Mouse (Mus musculus): ENCODE measurements around the gene Napb. TPM values are rescaled to one million over a fixed set of nuclear protein-coding genes. Genes with fewer than 3 reads are reported as not detected.

Napb gene
- polyA plus RNA-seq, 1 experiment from 2014 or later, result 3.8 TPM

GRCm38 (mm10) chr2:148681461-148681891, 50.8 kb downstream of the Napb start:
- no peaks in the 10 kb centered on the region for H3K27me3 ChIP-seq (ENCODE audit: low read depth, poor library complexity, severe bottlenecking)
- WGBS, result 7% methylated on average over 17 of the region's 17 CpGs
- H3K36me3 ChIP-seq, result peaks cover 40% of the 10 kb centered on the region
- DNase-seq (ENCODE audit: low spot score), result peak; percentile 67
- H3K27ac ChIP-seq, result peak overlapping the region; percentile 92
- no peaks in the 10 kb centered on the region for H3K9me3 ChIP-seq (replicated peaks)
- peaks cover 48% of the 10 kb centered on the region for H3K4me1 ChIP-seq
- peak overlapping the region; percentile 81 for H3K4me3 ChIP-seq

GRCm38 (mm10) chr2:148680775-148681291, 51.4 kb downstream of the Napb start, which contains the start of gene Gzf1:
Gzf1 (plus strand) TSS chr2:148681023.
- H3K27ac ChIP-seq, result peak within 1 kb of the TSS; percentile 92
- no peaks in the 10 kb centered on the region for H3K9me3 ChIP-seq (replicated peaks)
- DNase-seq (ENCODE audit: low spot score), result peak; percentile 99
- H3K4me1 ChIP-seq, result peaks cover 48% of the 10 kb centered on the region
- H3K4me3 ChIP-seq, result peak within 1 kb of the TSS; percentile 81
- under 1% methylated on average over 39 of the region's 39 CpGs for WGBS
- no peaks in the 10 kb centered on the region for H3K27me3 ChIP-seq (ENCODE audit: low read depth, poor library complexity, severe bottlenecking)
- H3K36me3 ChIP-seq, result peaks cover 40% of the 10 kb centered on the region

GRCm38 (mm10) chr2:148679346-148679745, 52.9 kb downstream of the Napb start:
- peak; percentile 61 for DNase-seq (ENCODE audit: low spot score)

GRCm38 (mm10) chr2:148677801-148678200, 54.5 kb downstream of the Napb start:
- H3K36me3 ChIP-seq, result peaks cover 33% of the 10 kb centered on the region
- peak overlapping the region; percentile 75 for H3K27ac ChIP-seq
- H3K4me1 ChIP-seq, result peaks cover 61% of the 10 kb centered on the region
- peak; percentile 86 for DNase-seq (ENCODE audit: low spot score)
- no peaks in the 10 kb centered on the region for H3K27me3 ChIP-seq (ENCODE audit: low read depth, poor library complexity, severe bottlenecking)
- no peaks in the 10 kb centered on the region for H3K9me3 ChIP-seq (replicated peaks)
- H3K4me3 ChIP-seq, result peak overlapping the region; percentile 46
- 6% methylated on average over 26 of the region's 26 CpGs for WGBS

More at GRCm38 (mm10) chr2:148679346-148679745, 52.9 kb downstream of the Napb start:
- Histone ChIP-seq H3K4me3 (peak overlapping the region; percentile 81), H3K27ac (peak overlapping the region; percentile 73), H3K36me3 (peaks cover 41% of the 10 kb centered on the region), H3K9me3 (replicated peaks) (no peaks in the 10 kb centered on the region), H3K27me3 (ENCODE audit: low read depth, poor library complexity, severe bottlenecking) (no peaks in the 10 kb centered on the region), H3K4me1 (peaks cover 48% of the 10 kb centered on the region)
- WGBS, result 1% methylated on average over 9 of the region's 9 CpGs

- Histone ChIP-seq H3K9me3 (replicated peaks) (no peaks in the 10 kb centered on the region), H3K36me3 (peaks cover 33% of the 10 kb centered on the region), H3K27ac (peak within 1 kb of the TSS; percentile 89), H3K4me1 (peaks cover 23% of the 10 kb centered on the region), H3K4me3 (peak within 1 kb of the TSS; percentile 78), H3K27me3 (ENCODE audit: low read depth, poor library complexity, severe bottlenecking) (no peaks in the 10 kb centered on the region)
- 2% methylated on average over 58 of the region's 58 CpGs for WGBS
- DNase-seq (ENCODE audit: low spot score), result peak; percentile 96
Observed at GRCm38 (mm10) chr2:148672199-148673096, 59.8 kb downstream of the Napb start, which contains the start of gene Nxt1. Nxt1 (plus strand) TSS chr2:148672601.

- Histone ChIP-seq H3K27me3 (ENCODE audit: low read depth, poor library complexity, severe bottlenecking) (no peaks in the 10 kb centered on the region), H3K4me1 (no peaks in the 10 kb centered on the region), H3K36me3 (no peaks in the 10 kb centered on the region), H3K4me3 (no peak overlapping the region), H3K27ac (no peak overlapping the region), H3K9me3 (replicated peaks) (no peaks in the 10 kb centered on the region)
- WGBS, result 94% methylated on average over 1 of the region's 1 CpGs
- DNase-seq (ENCODE audit: low spot score), result no peak
Observed at GRCm38 (mm10) chr2:148663458-148663857, 68.8 kb downstream of the Napb start.

GRCm38 (mm10) chr2:148654961-148655360, 77.3 kb downstream of the Napb start:
- WGBS, result 4% methylated on average over 3 of the region's 3 CpGs

GRCm38 (mm10) chr2:148650587-148651357, 81.5 kb downstream of the Napb start:
- Histone ChIP-seq H3K4me1 (no peaks in the 10 kb centered on the region), H3K27ac (no peak overlapping the region), H3K9me3 (replicated peaks) (no peaks in the 10 kb centered on the region), H3K27me3 (ENCODE audit: low read depth, poor library complexity, severe bottlenecking) (no peaks in the 10 kb centered on the region), H3K36me3 (no peaks in the 10 kb centered on the region), H3K4me3 (no peak overlapping the region)
- DNase-seq (ENCODE audit: low spot score), result no peak
- WGBS, result 51% methylated on average over 3 of the region's 3 CpGs

More at GRCm38 (mm10) chr2:148654961-148655360, 77.3 kb downstream of the Napb start:
- no peaks in the 10 kb centered on the region for H3K36me3 ChIP-seq
- DNase-seq (ENCODE audit: low spot score), result no peak
- no peak overlapping the region for H3K4me3 ChIP-seq
- H3K9me3 ChIP-seq (replicated peaks), result no peaks in the 10 kb centered on the region
- H3K4me1 ChIP-seq, result no peaks in the 10 kb centered on the region
- no peaks in the 10 kb centered on the region for H3K27me3 ChIP-seq (ENCODE audit: low read depth, poor library complexity, severe bottlenecking)
- H3K27ac ChIP-seq, result no peak overlapping the region

GRCm38 (mm10) chr2:148644421-148645000, 87.8 kb downstream of the Napb start:
- H3K4me3 ChIP-seq, result no peak overlapping the region
- H3K4me1 ChIP-seq, result no peaks in the 10 kb centered on the region
- WGBS, result 87% methylated on average over 6 of the region's 6 CpGs
- H3K36me3 ChIP-seq, result no peaks in the 10 kb centered on the region
- H3K27ac ChIP-seq, result no peak overlapping the region
- no peaks in the 10 kb centered on the region for H3K27me3 ChIP-seq (ENCODE audit: low read depth, poor library complexity, severe bottlenecking)
- no peaks in the 10 kb centered on the region for H3K9me3 ChIP-seq (replicated peaks)
- no peak for DNase-seq (ENCODE audit: low spot score)

Other genes starting within 250 kb of the Napb start
- gene Nxt1, start 59.9 kb downstream of the Napb start, polyA plus RNA-seq (2016; fragmentation: Nextera tagmentation; extraction: Ambion mirVana), result 140 and 146 TPM in 2 replicates
- 24.3 and 27.7 TPM in 2 replicates for gene Gzf1, start 51.4 kb downstream of the Napb start, polyA plus RNA-seq (2016; fragmentation: Nextera tagmentation; extraction: Ambion mirVana)
- not detected in 2 replicates for gene Cstl1, start 17.9 kb upstream of the Napb start, polyA plus RNA-seq (2016; fragmentation: Nextera tagmentation; extraction: Ambion mirVana)
- gene Cst11, start 39.0 kb upstream of the Napb start, polyA plus RNA-seq (2016; fragmentation: Nextera tagmentation; extraction: Ambion mirVana), result not detected in 2 replicates
- gene 8030411F24Rik, start 49.5 kb upstream of the Napb start, polyA plus RNA-seq (2016; fragmentation: Nextera tagmentation; extraction: Ambion mirVana), result not detected in 2 replicates
- not detected in 2 replicates for gene Cst12, start 56.9 kb upstream of the Napb start, polyA plus RNA-seq (2016; fragmentation: Nextera tagmentation; extraction: Ambion mirVana)
- gene Cst8, start 66.3 kb upstream of the Napb start, polyA plus RNA-seq (2016; fragmentation: Nextera tagmentation; extraction: Ambion mirVana), result not detected in 2 replicates
- gene Cst13, start 87.6 kb upstream of the Napb start, polyA plus RNA-seq (2016; fragmentation: Nextera tagmentation; extraction: Ambion mirVana), result not detected in 2 replicates
- not detected in 2 replicates for gene Cst9, start 102.7 kb upstream of the Napb start, polyA plus RNA-seq (2016; fragmentation: Nextera tagmentation; extraction: Ambion mirVana)
- gene 9230104L09Rik, start 132.6 kb upstream of the Napb start, polyA plus RNA-seq (2016; fragmentation: Nextera tagmentation; extraction: Ambion mirVana), result not detected in 2 replicates
- gene Cst3, start 143.2 kb upstream of the Napb start, polyA plus RNA-seq (2016; fragmentation: Nextera tagmentation; extraction: Ambion mirVana), result 209 and 241 TPM in 2 replicates

Measured in limb, embryonic 10.5 days (tissue).